Mouse (Mus musculus): ENCODE results near the gene Gin1.

- no peak for TF ChIP-seq EP300 (optimal IDR thresholded peaks at IDR 0.05)
- TF ChIP-seq CTCF (IDR thresholded peaks at IDR 0.05; ENCODE audit: low read depth), result no peak
Observed at GRCm38 (mm10) chr1:97760598-97760997, 9.4 kb upstream of the Gin1 start.

Measured in stomach, postnatal 0 days (tissue).